12 mouse cellular contexts compared by ENCODE assay signal in genomic region chr6:6159221-6159859, GRCm38 (mm10). TPM values are rescaled to one million over a fixed set of nuclear protein-coding genes. Genes with fewer than 3 reads are reported as not detected.
A peak's percentile ranks its signal among the peaks of the same experiment; 100 is the strongest.
DNase-seq lines count a peak whose midpoint lies in the region; ATAC-seq and TF ChIP-seq lines count a peak whose summit lies in the region.
"Had no signal": no experiment of that assay in that cellular context is flagged by ENCODE, and none has a peak within 500 bp of the region (broad histone marks: within the 10 kb centered on the region; RNA-seq: fewer than 3 reads in every experiment).

No protein-coding gene starts in this region.

- H3K9me3 ChIP-seq in heart, embryonic 15.5 days (replicated peaks) = no peaks in the 10 kb centered on the region
- no peaks in the 10 kb centered on the region for H3K9me3 ChIP-seq in midbrain, embryonic 10.5 days (replicated peaks)
- no peaks in the 10 kb centered on the region for H3K9me3 ChIP-seq in midbrain, embryonic 16.5 days (replicated peaks; ENCODE audit: control insufficient read depth, low read length, poor library complexity, severe bottlenecking)
- H3K9me3 ChIP-seq in hindbrain, embryonic 12.5 days (replicated peaks) = no peaks in the 10 kb centered on the region; the same call in 1 of the 2 replicates
- H3K9me3 ChIP-seq in midbrain, postnatal 0 days (ENCODE audit: low read length) = no peaks in the 10 kb centered on the region

- 19% methylated on average over 7 of the region's 7 CpGs for WGBS in heart, embryonic 15.5 days
- 4% methylated on average over 7 of the region's 7 CpGs for WGBS in midbrain, embryonic 10.5 days
- 3% methylated on average over 7 of the region's 7 CpGs for WGBS in midbrain, embryonic 16.5 days
- WGBS in hindbrain, embryonic 12.5 days = 13% methylated on average over 7 of the region's 7 CpGs
- 5% methylated on average over 7 of the region's 7 CpGs for WGBS in midbrain, postnatal 0 days

- no peak overlapping the region; the same call in 1 of the 2 replicates for H3K4me2 ChIP-seq in heart, embryonic 15.5 days
- no peak overlapping the region for H3K4me2 ChIP-seq in midbrain, embryonic 16.5 days (ENCODE audit: low read length)
- H3K4me2 ChIP-seq in hindbrain, embryonic 12.5 days (replicated peaks) = no peak overlapping the region
- no peak overlapping the region for H3K4me2 ChIP-seq in midbrain, postnatal 0 days (ENCODE audit: low read depth, low read length, poor library complexity, severe bottlenecking)

- no peak overlapping the region for H3K4me3 ChIP-seq in heart, embryonic 15.5 days
- no peak overlapping the region for H3K4me3 ChIP-seq in midbrain, embryonic 10.5 days
- H3K4me3 ChIP-seq in midbrain, embryonic 16.5 days (ENCODE audit: low read depth, low read length) = no peak overlapping the region
- H3K4me3 ChIP-seq in hindbrain, embryonic 12.5 days = no peak overlapping the region
- no peak overlapping the region for H3K4me3 ChIP-seq in midbrain, postnatal 0 days (ENCODE audit: low read depth, low read length)
- H3K4me3 ChIP-seq: gastrocnemius, adult 2 months had no signal

- peaks cover 29% of the 10 kb centered on the region for H3K4me1 ChIP-seq in heart, embryonic 15.5 days (replicated peaks)
- H3K4me1 ChIP-seq in midbrain, embryonic 10.5 days = peaks cover 43% of the 10 kb centered on the region
- H3K4me1 ChIP-seq in midbrain, embryonic 16.5 days (ENCODE audit: control insufficient read depth, insufficient read depth, low read length) = peaks cover 16% of the 10 kb centered on the region
- peaks cover 29% of the 10 kb centered on the region for H3K4me1 ChIP-seq in hindbrain, embryonic 12.5 days
- H3K4me1 ChIP-seq in midbrain, postnatal 0 days (ENCODE audit: insufficient read depth, low read length) = no peaks in the 10 kb centered on the region

- no peak for DNase-seq in heart, adult 18-20 months
- peak; percentile 42 for DNase-seq in midbrain, embryonic 10.5 days (ENCODE audit: low spot score)
- peak; percentile 17 for DNase-seq in midbrain, postnatal 0 days (ENCODE audit: low spot score)
- DNase-seq in gastrocnemius, postnatal 14 days = no peak
- no peak for DNase-seq in left cerebral cortex, postnatal 4 days
- DNase-seq: gastrocnemius, adult 2 months; lung, adult 18-20 months had no signal

- intact Hi-C loops in gastrocnemius, postnatal 14 days (cut with DNase I; ENCODE audit: low total_unique reads) = no loop called here
- intact Hi-C loops in left cerebral cortex, postnatal 4 days (cut with DNase I) = loop anchor here (10.0 kb wide), 1 partner anchor 1225 kb away; no protein-coding TSS in a partner anchor

- no peak for ATAC-seq in heart, embryonic 15.5 days (replicated peaks; ENCODE audit: insufficient number of reproducible peaks, insufficient read depth, low FRiP score, low read depth)
- ATAC-seq in midbrain, embryonic 16.5 days = no peak
- ATAC-seq in hindbrain, embryonic 12.5 days (ENCODE audit: low FRiP score) = peak; percentile 27; the same call in 1 of the 2 replicates
- ATAC-seq in midbrain, postnatal 0 days (ENCODE audit: low FRiP score) = no peak
- ATAC-seq: CD4-positive, CD25-positive, alpha-beta regulatory T cell, adult 4 months; inflammation-experienced regulatory T-cells, adult 6 months had no signal

- H3K9ac ChIP-seq in heart, embryonic 15.5 days = no peak overlapping the region
- H3K9ac ChIP-seq in midbrain, embryonic 16.5 days (ENCODE audit: low read depth, low read length) = no peak overlapping the region
- H3K9ac ChIP-seq in hindbrain, embryonic 12.5 days = no peak overlapping the region
- no peak overlapping the region for H3K9ac ChIP-seq in midbrain, postnatal 0 days (replicated peaks; ENCODE audit: low read length, poor library complexity, severe bottlenecking)

- H3K27ac ChIP-seq in heart, embryonic 15.5 days = peak overlapping the region; percentile 67
- peak overlapping the region; percentile 59 for H3K27ac ChIP-seq in midbrain, embryonic 10.5 days (replicated peaks)
- H3K27ac ChIP-seq in midbrain, embryonic 16.5 days (ENCODE audit: low read length) = no peak overlapping the region
- H3K27ac ChIP-seq in hindbrain, embryonic 12.5 days = no peak overlapping the region
- no peak overlapping the region for H3K27ac ChIP-seq in midbrain, postnatal 0 days (ENCODE audit: low read depth, low read length)
- H3K27ac ChIP-seq: gastrocnemius, adult 2 months had no signal

- H3K27me3 ChIP-seq in heart, embryonic 15.5 days = no peaks in the 10 kb centered on the region
- no peaks in the 10 kb centered on the region for H3K27me3 ChIP-seq in midbrain, embryonic 10.5 days (ENCODE audit: low read depth, poor library complexity, severe bottlenecking)
- peaks cover 3% of the 10 kb centered on the region; the same call in 1 of the 2 replicates for H3K27me3 ChIP-seq in midbrain, embryonic 16.5 days (ENCODE audit: control insufficient read depth, insufficient read depth, low read depth, low read length)
- no peaks in the 10 kb centered on the region for H3K27me3 ChIP-seq in hindbrain, embryonic 12.5 days
- H3K27me3 ChIP-seq in midbrain, postnatal 0 days (ENCODE audit: insufficient read depth, low read length) = no peaks in the 10 kb centered on the region

- H3K36me3 ChIP-seq in heart, embryonic 15.5 days = no peaks in the 10 kb centered on the region
- peaks cover 3% of the 10 kb centered on the region; the same call in 1 of the 2 replicates for H3K36me3 ChIP-seq in midbrain, embryonic 10.5 days
- no peaks in the 10 kb centered on the region for H3K36me3 ChIP-seq in midbrain, embryonic 16.5 days (ENCODE audit: control insufficient read depth, insufficient read depth, low read length)
- H3K36me3 ChIP-seq in hindbrain, embryonic 12.5 days = no peaks in the 10 kb centered on the region
- H3K36me3 ChIP-seq in midbrain, postnatal 0 days (ENCODE audit: insufficient read depth, low read length) = no peaks in the 10 kb centered on the region

- no peak for TF ChIP-seq CTCF in midbrain, postnatal 0 days (IDR thresholded peaks at IDR 0.05)

RNA-seq across cellular contexts. Expression of gene Slc25a13, which starts 57.6 kb away (rescaled TPM):
- polyA plus RNA-seq in heart, embryonic 15.5 days (2015; fragmentation: Nextera tagmentation; extraction: Ambion mirVana) = 49.5 and 54.3 TPM in 2 replicates
- 100 to 1,000 TPM; 144 to 147 TPM for total RNA-seq in heart, adult 18-20 months (2021)
- 42.9 and 47.4 TPM in 2 replicates for polyA plus RNA-seq in midbrain, embryonic 10.5 days (2016; fragmentation: Nextera tagmentation; extraction: Ambion mirVana)
- 3.8 and 3.9 TPM in 2 replicates for polyA plus RNA-seq in midbrain, embryonic 16.5 days (2015; fragmentation: Nextera tagmentation; extraction: Ambion mirVana)
- polyA plus RNA-seq in hindbrain, embryonic 12.5 days (2016; fragmentation: Nextera tagmentation; extraction: Ambion mirVana) = 18.9 and 19.1 TPM in 2 replicates
- total RNA-seq in midbrain, postnatal 0 days (2014; rRNA removed) = 2.4 and 4.0 TPM in 2 replicates
- 2.1 and 2.7 TPM in 2 replicates for polyA plus RNA-seq in midbrain, postnatal 0 days (2015; fragmentation: Nextera tagmentation; extraction: Ambion mirVana)
- total RNA-seq in gastrocnemius, postnatal 14 days (2021) = under 1 TPM; 0.64 to 0.86 TPM
- total RNA-seq in left cerebral cortex, postnatal 4 days (2021) = 1 to 10 TPM; 2.4 to 2.5 TPM

Comparison
In these comparisons a context has a peak if more than half of its experiments do, and no peak if none do; other contexts are left out.
1. H3K27ac ChIP-seq: peak in heart, embryonic 15.5 days (single experiment) and midbrain, embryonic 10.5 days (single experiment); none in midbrain, embryonic 16.5 days (single experiment), hindbrain, embryonic 12.5 days (single experiment) and midbrain, postnatal 0 days (single experiment).
2. DNase-seq: peak in midbrain, embryonic 10.5 days (single experiment) and midbrain, postnatal 0 days (single experiment); none in heart, adult 18-20 months (0 of 2), gastrocnemius, postnatal 14 days (single experiment) and left cerebral cortex, postnatal 4 days (single experiment).